Mouse (Mus musculus) 3134 (cell line): ENCODE results near the gene C1qtnf7.

Experiments used
- DNase-seq: peaks from one replicate; pipeline ENCODE4 v3.0.0-alpha.2; 2011; ENCODE audit warnings: low spot score; ENCODE audit not compliant: insufficient read length; ENCODE audit errors: extremely low read depth

C1qtnf7 gene

GRCm38 (mm10) chr5:43603559-43603958, 88.2 kb downstream of the C1qtnf7 start:
- DNase-seq = no peak

- DNase-seq = no peak
Measured at GRCm38 (mm10) chr5:43608073-43608472, 92.7 kb downstream of the C1qtnf7 start.

GRCm38 (mm10) chr5:43609760-43610159, 94.4 kb downstream of the C1qtnf7 start:
- DNase-seq = no peak

- no peak for DNase-seq
Measured at GRCm38 (mm10) chr5:43621575-43622299, 106.4 kb downstream of the C1qtnf7 start.

- no peak for DNase-seq
Measured at GRCm38 (mm10) chr5:43625407-43625806, 110.1 kb downstream of the C1qtnf7 start.

- no peak for DNase-seq
Measured at GRCm38 (mm10) chr5:43634071-43634601, 118.8 kb downstream of the C1qtnf7 start.

GRCm38 (mm10) chr5:43634602-43635081, 119.3 kb downstream of the C1qtnf7 start:
- no peak for DNase-seq

GRCm38 (mm10) chr5:43645020-43645419, 129.7 kb downstream of the C1qtnf7 start:
- no peak for DNase-seq

GRCm38 (mm10) chr5:43647098-43647774, 131.9 kb downstream of the C1qtnf7 start:
- no peak for DNase-seq

GRCm38 (mm10) chr5:43661498-43661897, 146.2 kb downstream of the C1qtnf7 start:
- DNase-seq = no peak

- peak; percentile 64 for DNase-seq
Measured at GRCm38 (mm10) chr5:43661997-43662961, 146.9 kb downstream of the C1qtnf7 start, which contains the start of gene Cc2d2a. Gene Cc2d2a (plus strand): TSS chr5:43662346.

GRCm38 (mm10) chr5:43663531-43663930, 148.2 kb downstream of the C1qtnf7 start:
- DNase-seq = no peak

GRCm38 (mm10) chr5:43665144-43665543, 149.8 kb downstream of the C1qtnf7 start:
- DNase-seq = no peak
